Mouse (Mus musculus) forebrain, embryonic 16.5 days (tissue): Measurements from ENCODE around the gene Kif26b. TPM values are rescaled to one million over a fixed set of nuclear protein-coding genes. Genes with fewer than 3 reads are reported as not detected.

Source experiments
- ATAC-seq: fragments of 200-750 bp; cut with Nextera tagmentation; 2 replicates; pipeline ENCODE4 v1.8.0; 2017; ENCODE audit warnings: mild to moderate bottlenecking, moderate library complexity
- H3K27ac ChIP-seq: fragments of 300-500 bp; sonication (generic); 2 replicates; pipeline ENCODE4 v1.5.1; 2014; ENCODE audit warnings: low read length, control low read depth
- H3K27me3 ChIP-seq: fragments of 300-500 bp; sonication (generic); replicated peaks from 2 replicates; pipeline ENCODE4 v1.6.1; 2014; ENCODE audit warnings: low read length; ENCODE audit not compliant: control insufficient read depth, insufficient read depth
- H3K36me3 ChIP-seq: fragments of 300-500 bp; sonication (generic); 2 replicates; pipeline ENCODE4 v1.6.1; 2014; ENCODE audit not compliant: control insufficient read depth, insufficient read depth
- H3K4me1 ChIP-seq: fragments of 300-500 bp; sonication (generic); replicated peaks from 2 replicates; pipeline ENCODE4 v1.6.1; 2014; ENCODE audit warnings: low read length; ENCODE audit not compliant: control insufficient read depth, insufficient read depth
- H3K4me2 ChIP-seq: fragments of 300-500 bp; sonication (generic); 2 replicates; pipeline ENCODE4 v1.6.1; 2014; ENCODE audit warnings: mild to moderate bottlenecking, low read length, control low read depth
- H3K4me3 ChIP-seq: fragments of 300-500 bp; sonication (generic); replicated peaks from 2 replicates; pipeline ENCODE4 v1.5.1; 2014; ENCODE audit warnings: mild to moderate bottlenecking, low read length, control low read depth
- H3K9ac ChIP-seq: fragments of 300-500 bp; sonication (generic); replicated peaks from 2 replicates; pipeline ENCODE4 v1.6.1; 2014; ENCODE audit warnings: low read depth, low read length, control low read depth
- H3K9me3 ChIP-seq: fragments of 300-500 bp; sonication (generic); 2 replicates; pipeline ENCODE4 v1.6.1; 2016; ENCODE audit warnings: low read length; ENCODE audit not compliant: control insufficient read depth
- WGBS: fragments of 180-500 bp; shearing (Covaris S2); extraction: QIAGEN DNeasy Blood & Tissue Kit; methylation state at CpG from one replicate; pipeline ENCODE4 v1.1.7; 2014; 5-methylcytosine and 5-hydroxymethylcytosine counted together
- polyA plus RNA-seq: library from polyadenylated mRNA; unstranded; fragments of >200 nt; fragmentation: Nextera tagmentation; extraction: Ambion mirVana; gene quantifications from 2 replicates; pipeline ENCODE4 v1.2.1, GENCODE M21; 2015

Gene Kif26b
- polyA plus RNA-seq, 1 experiment from 2014 or later, result 5.3 TPM

- 64% methylated on average over 3 of the region's 3 CpGs for WGBS
- Histone ChIP-seq H3K36me3 (no peaks in the 10 kb centered on the region), H3K9me3 (no peaks in the 10 kb centered on the region), H3K4me1 (peaks cover 6% of the 10 kb centered on the region), H3K27ac (no peak overlapping the region), H3K4me2 (no peak overlapping the region), H3K27me3 (no peaks in the 10 kb centered on the region), H3K9ac (no peak overlapping the region), H3K4me3 (no peak overlapping the region)
- no peak for ATAC-seq
Measured at GRCm38 (mm10) chr1:178820079-178820478, 291.2 kb downstream of the Kif26b start.

- Histone ChIP-seq H3K4me1 (peaks cover 6% of the 10 kb centered on the region), H3K4me2 (no peak overlapping the region), H3K9me3 (no peaks in the 10 kb centered on the region), H3K27me3 (no peaks in the 10 kb centered on the region), H3K9ac (no peak overlapping the region), H3K4me3 (no peak overlapping the region), H3K27ac (no peak overlapping the region), H3K36me3 (no peaks in the 10 kb centered on the region)
- peak; percentile 93 for ATAC-seq
- 23% methylated on average over 14 of the region's 14 CpGs for WGBS
Measured at GRCm38 (mm10) chr1:178820556-178821435, 291.9 kb downstream of the Kif26b start.

- no peak for ATAC-seq
- no peaks in the 10 kb centered on the region for H3K9me3 ChIP-seq
- H3K27ac ChIP-seq, result no peak overlapping the region
- no peak overlapping the region for H3K4me2 ChIP-seq
- no peak overlapping the region for H3K4me3 ChIP-seq
- no peaks in the 10 kb centered on the region for H3K36me3 ChIP-seq
- no peak overlapping the region for H3K9ac ChIP-seq
- peaks cover 14% of the 10 kb centered on the region for H3K4me1 ChIP-seq
- WGBS, result 25% methylated on average over 5 of the region's 5 CpGs
- H3K27me3 ChIP-seq, result no peaks in the 10 kb centered on the region
Measured at GRCm38 (mm10) chr1:178824871-178825270, 295.9 kb downstream of the Kif26b start.

- Histone ChIP-seq H3K9ac (no peak overlapping the region), H3K4me3 (no peak overlapping the region), H3K27me3 (no peaks in the 10 kb centered on the region), H3K4me1 (peaks cover 7% of the 10 kb centered on the region), H3K36me3 (no peaks in the 10 kb centered on the region), H3K4me2 (no peak overlapping the region), H3K9me3 (no peaks in the 10 kb centered on the region), H3K27ac (no peak overlapping the region)
- 84% methylated on average over 3 of the region's 3 CpGs for WGBS
- ATAC-seq, result no peak
Measured at GRCm38 (mm10) chr1:178827223-178827622, 298.3 kb downstream of the Kif26b start.

- Histone ChIP-seq H3K4me2 (no peak overlapping the region), H3K27ac (no peak overlapping the region), H3K4me3 (no peak overlapping the region), H3K9me3 (no peaks in the 10 kb centered on the region), H3K27me3 (no peaks in the 10 kb centered on the region), H3K4me1 (peaks cover 7% of the 10 kb centered on the region), H3K9ac (no peak overlapping the region), H3K36me3 (no peaks in the 10 kb centered on the region)
- ATAC-seq, result peak; percentile 49; the same call in 1 of the 2 replicates
- 55% methylated on average over 4 of the region's 4 CpGs for WGBS
Measured at GRCm38 (mm10) chr1:178829456-178829855, 300.5 kb downstream of the Kif26b start.

GRCm38 (mm10) chr1:178832571-178832970 is 303.6 kb downstream of the Kif26b start:
- ATAC-seq, result no peak
- Histone ChIP-seq H3K9ac (no peak overlapping the region), H3K4me1 (peaks cover 7% of the 10 kb centered on the region), H3K9me3 (no peaks in the 10 kb centered on the region), H3K27me3 (no peaks in the 10 kb centered on the region), H3K4me3 (no peak overlapping the region), H3K36me3 (no peaks in the 10 kb centered on the region), H3K27ac (no peak overlapping the region), H3K4me2 (no peak overlapping the region)
- WGBS, result 83% methylated on average over 6 of the region's 6 CpGs

GRCm38 (mm10) chr1:178835805-178836204 is 306.9 kb downstream of the Kif26b start:
- H3K4me3 ChIP-seq, result no peak overlapping the region
- H3K36me3 ChIP-seq, result no peaks in the 10 kb centered on the region
- no peak overlapping the region for H3K9ac ChIP-seq
- no peaks in the 10 kb centered on the region for H3K9me3 ChIP-seq
- H3K4me2 ChIP-seq, result no peak overlapping the region
- ATAC-seq, result no peak
- H3K4me1 ChIP-seq, result 0 out of 2 replicates have a peak, but pooled peaks cover 3% of the 10 kb centered on the region
- 84% methylated on average over 9 of the region's 9 CpGs for WGBS
- no peaks in the 10 kb centered on the region for H3K27me3 ChIP-seq
- no peak overlapping the region for H3K27ac ChIP-seq

- no peaks in the 10 kb centered on the region for H3K27me3 ChIP-seq
- WGBS, result 41% methylated on average over 1 of the region's 1 CpGs
- no peaks in the 10 kb centered on the region for H3K36me3 ChIP-seq
- 0 out of 2 replicates have a peak, but pooled peaks have one; percentile 43 for ATAC-seq
- H3K9me3 ChIP-seq, result no peaks in the 10 kb centered on the region
- H3K9ac ChIP-seq, result no peak overlapping the region
- H3K4me3 ChIP-seq, result no peak overlapping the region
- 0 out of 2 replicates have a peak, but pooled peaks cover 3% of the 10 kb centered on the region for H3K4me1 ChIP-seq
- no peak overlapping the region for H3K4me2 ChIP-seq
- no peak overlapping the region for H3K27ac ChIP-seq
Measured at GRCm38 (mm10) chr1:178836998-178837397, 308.1 kb downstream of the Kif26b start.

DNA sequence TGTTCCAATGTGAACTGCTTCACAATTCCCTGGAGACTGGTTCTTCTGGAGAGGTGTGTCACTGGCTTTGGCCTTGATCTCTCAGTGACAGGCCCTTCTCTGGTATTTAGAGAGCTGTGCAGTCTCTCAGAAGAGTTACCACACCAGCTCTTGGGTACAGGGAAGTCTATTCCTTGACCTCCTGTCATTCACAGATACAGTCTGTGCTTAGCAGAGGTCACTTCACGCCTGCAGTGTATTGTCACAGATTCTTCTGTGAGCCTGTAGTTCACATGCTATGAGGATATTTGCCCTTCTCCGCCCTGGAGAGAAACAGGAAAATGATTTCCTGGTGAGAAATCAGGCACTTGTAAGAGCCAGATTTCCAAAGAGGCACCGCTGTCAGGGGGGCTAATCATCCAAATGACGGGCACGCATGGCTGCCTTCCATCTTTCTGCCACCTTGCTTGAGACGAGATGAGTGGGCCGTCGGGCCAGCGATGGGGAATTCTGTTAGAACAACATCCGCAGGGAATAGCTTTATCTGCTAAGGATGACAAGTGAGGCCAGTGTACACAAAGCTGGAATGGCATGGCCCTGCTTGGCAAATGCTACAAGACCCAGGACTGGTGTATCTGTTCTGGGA is 309.9 kb downstream of the Kif26b start:
- Histone ChIP-seq H3K4me1 (0 out of 2 replicates have a peak, but pooled peaks cover 5% of the 10 kb centered on the region), H3K9me3 (no peaks in the 10 kb centered on the region), H3K27ac (no peak overlapping the region), H3K9ac (no peak overlapping the region), H3K4me3 (no peak overlapping the region), H3K36me3 (no peaks in the 10 kb centered on the region), H3K4me2 (no peak overlapping the region), H3K27me3 (no peaks in the 10 kb centered on the region)
- WGBS, result 45% methylated on average over 10 of the region's 10 CpGs
- no peak for ATAC-seq
